Mouse (Mus musculus): ENCODE measurements around the gene Zmym1.
A peak's percentile ranks its signal among the peaks of the same experiment; 100 is the strongest.
"Not testable (repeated sequence)": the region's sequence is repeated elsewhere in the genome, so short reads cannot be mapped to it uniquely, and the experiment has no call there.

The Zmym1 gene

DNA sequence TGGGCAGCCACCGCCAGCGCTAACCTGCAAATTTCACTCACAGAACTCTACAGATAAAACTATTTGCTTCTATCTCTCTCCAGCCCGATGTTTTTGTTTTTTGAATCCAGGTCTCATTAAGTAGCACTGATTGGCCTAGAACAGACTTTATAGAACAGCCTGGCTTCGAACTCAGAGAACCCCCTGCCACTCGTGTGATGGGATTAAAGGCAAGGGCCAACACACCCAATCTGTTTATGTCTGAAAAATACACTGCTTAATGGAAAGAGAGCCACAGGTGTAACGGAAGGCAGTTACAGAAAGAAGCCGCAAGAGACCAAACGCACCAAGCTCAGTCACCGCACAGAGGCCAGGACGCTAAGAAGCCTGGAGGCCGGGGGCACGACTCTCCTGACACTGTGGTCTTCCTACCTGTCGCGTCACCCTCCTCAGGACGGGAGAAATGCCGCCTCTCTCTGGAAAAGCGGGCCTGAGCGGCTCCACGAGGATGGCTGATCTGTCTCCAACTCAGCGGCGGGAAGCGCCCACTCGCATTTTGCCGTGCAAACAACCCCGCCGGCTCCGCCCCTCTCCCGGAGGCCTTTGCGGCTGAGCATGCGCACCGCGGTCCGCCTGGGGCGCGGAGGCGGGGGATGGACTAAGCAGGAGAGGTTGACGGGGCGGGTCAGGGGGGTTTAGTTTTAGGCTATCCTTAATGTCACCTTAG lies at the start of gene Zmym1:
Zmym1 (minus strand) TSS at position 568 of the 706 bp plus-strand sequence.
- DNase-seq, result peak; percentile 95

DNA sequence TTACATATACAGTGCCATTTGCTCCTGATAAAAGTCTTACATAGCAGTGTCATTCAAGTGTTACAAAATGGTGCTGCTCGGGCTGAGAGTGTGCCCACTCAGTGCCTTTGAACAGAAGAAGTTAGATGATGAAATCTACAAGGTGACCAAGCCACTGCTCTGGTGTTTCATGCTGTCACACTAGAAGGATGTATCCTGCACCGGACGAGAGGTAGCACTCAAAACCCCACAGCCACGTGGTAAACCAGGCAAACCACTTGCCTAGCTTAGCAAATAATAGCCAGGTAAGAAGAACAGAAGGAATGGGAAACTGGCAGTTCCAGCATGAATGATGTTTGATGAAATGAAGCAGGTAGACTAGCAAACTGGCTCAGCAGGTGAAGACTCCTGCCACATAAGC lies 49.6 kb upstream of the Zmym1 start:
- DNase-seq, result no peak

DNA sequence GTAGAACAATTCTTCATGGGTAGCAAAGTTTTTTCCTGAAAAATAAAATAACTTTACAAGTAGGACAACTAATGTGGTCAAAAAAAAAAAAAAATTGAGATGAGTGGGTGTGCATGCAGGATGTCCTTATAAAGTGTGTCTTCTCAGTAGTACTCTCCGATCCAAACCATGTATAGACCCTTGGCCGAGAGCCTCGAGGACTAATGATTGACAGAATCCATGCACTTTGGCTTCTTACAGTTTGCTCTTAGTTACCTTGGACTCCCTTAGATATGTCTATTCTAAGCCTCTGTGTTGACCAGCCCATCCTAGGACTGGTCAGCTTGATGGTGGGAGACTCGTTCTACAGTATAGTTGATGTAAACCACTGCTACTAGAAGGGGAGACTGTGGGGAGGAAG lies 46.6 kb upstream of the Zmym1 start:
- DNase-seq, result no peak

DNA sequence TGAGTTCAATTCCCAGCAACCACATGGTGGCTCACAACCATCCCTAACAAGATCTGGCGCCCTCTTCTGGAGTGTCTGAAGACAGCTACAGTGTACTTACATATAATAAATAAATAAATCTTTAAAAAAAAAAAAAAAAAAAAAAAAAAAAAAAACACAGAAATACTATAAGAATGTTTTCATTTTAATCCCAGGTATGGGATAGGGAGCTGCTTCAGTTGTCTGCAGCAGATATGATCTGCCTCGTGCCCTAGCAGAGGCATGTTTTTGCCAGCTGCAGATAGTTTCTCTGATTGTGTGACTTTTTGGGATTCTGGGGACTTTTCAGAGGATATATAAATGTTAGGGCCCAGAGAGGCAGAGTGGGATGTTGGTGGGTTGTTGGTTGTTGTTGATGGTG lies 38.6 kb upstream of the Zmym1 start:
- DNase-seq, result not testable (repeated sequence)

DNA sequence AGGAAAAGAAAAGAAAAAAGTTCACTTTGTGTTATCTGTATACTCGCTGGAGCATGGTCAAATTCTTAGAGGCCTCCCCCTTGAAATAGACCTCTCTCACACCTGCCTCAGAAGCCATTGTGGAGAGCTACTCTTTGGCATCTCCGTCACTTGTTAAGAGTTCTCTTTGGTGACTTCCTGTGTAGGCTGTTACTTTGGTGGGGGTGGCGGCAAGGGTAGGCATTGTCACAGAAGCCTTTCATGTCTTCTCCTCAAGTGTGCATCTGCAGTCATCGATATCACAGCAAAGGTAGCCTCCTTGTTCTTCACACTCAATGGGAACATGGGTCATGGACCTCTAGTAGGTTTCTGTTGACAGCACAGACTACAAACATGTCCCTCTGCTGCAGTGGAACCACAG lies 34.1 kb upstream of the Zmym1 start:
- DNase-seq, result no peak

DNA sequence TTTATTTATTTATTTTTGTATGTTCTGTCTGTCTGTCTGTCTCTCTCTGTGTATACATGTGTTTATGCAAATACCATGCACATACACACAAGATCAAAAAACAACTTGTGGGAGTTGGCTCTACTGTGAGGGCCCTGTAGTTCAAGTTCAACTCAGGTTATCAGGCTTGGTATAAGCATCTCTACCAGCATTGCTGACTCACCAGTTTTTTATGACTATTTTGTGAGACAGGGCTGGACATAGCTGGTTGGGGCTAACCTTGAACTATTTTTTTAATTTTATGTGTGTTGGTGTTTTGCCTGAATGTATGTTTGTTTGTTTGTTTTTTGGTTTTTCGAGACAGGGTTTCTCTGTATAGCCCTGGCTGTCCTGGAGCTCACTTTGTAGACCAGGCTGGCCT lies 30.2 kb upstream of the Zmym1 start:
- DNase-seq, result no peak

DNA sequence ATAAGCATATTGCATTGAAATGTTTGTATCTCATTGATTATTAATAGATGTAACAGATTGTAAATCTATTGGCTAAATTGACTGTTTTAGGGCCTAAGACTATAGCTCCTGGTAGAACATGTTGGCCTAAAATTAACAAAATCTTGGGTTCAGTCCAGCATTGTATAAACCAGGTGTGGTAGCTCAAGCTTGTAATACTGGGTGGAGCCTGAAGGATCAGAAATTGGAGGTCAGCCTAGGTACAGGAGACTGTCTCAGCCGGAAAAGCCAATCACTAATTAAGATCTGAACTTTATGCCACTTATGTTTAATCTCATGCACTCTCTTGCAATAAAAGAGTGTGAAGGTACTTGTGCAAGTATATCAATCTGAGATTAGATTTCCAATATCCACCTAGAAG lies 24.8 kb upstream of the Zmym1 start:
- no peak for DNase-seq

DNA sequence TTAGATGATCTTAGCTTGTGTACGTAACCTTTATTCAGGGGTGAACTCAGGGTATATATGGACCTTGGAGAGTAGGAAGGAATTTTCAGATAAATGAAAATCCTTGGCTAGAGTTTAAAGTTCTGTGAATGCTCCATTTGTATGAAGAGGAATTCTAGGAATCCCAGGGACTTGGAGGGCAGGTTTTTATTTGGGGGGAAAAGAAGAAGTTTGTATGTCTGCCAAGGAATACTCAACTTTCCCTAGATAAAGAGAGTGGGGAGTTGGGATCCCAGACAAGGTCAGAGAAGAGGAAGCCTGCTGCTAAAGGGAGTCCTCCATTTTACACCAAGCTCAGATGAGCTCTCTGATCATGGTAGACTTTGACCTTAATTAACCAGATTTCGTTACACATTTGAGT lies 22.2 kb upstream of the Zmym1 start:
- DNase-seq, result no peak

DNA sequence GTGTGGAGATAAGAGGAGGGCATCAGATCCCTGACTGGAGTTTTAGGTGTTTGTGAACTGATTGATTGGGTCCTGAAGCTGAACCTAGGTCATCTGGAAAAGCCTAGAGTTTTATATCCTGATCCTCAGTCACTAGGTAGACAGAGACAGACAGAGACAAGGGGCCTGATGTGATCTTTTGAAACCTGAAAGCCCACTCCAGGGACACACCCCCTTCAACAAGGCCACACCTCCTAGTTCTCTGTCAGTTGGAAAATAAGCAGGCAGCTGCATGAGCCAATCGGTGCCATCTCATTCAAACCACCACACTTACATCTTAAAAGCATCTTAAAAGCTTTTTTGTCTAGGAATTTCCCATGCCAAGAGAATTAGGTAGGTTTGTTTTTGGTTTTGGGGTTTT lies 19.9 kb upstream of the Zmym1 start:
- no peak for DNase-seq

DNA sequence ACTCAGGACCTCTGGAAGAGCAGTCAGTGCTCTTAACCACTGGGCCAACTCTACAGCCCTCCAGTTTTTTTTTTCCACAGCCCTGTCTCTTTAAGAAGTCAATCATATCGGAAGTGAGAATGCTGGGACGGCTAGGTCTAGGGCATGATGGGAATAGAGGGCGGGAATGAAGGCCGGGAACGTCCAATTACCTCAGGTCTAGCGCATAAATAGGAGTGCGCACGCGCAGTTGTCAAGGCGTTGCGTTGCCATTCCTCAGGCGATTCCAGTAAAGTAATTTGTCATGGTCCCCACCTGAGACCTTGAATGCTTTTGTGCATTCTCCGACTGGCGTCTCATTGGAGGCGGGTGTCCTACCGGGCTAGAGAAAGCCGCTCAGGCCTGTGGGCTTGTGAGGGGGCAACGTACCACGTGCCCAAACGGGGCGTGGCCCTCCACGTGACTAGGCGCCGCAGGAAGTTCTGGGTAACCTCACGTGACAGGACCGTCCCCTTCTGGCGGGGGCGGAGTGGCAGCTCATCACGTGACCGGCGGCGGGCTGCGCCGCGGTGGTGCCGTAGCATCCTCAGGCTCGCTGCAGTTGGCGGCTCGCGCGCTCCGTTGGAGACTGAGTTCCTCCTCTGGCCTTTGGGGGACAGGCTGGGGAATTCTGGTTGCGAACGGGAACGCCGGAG lies 16.1 kb upstream of the Zmym1 start, which contains the start of gene Zmym6:
Zmym6 (plus strand) TSS at position 509 of the 674 bp plus-strand sequence.
- DNase-seq, result peak; percentile 97 to 98

DNA sequence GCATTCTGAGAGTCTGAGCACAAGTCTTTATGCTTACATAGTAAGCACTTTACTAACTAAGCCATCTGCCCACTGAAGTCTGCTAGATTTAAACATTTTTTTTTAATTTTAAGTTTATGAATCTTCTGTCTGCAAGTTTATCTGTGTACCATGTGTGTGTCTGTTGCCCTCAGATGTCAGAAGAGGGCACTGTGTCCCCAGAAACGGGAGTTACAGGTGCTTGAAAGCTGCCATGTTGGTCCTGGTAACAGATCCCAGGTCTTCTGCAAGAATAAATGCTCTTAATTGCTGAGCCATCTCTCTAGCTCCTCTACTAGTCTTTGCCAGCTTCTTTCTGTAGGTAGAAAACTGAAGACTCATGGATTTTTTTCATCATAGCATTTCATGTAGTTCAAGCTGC lies 14.0 kb upstream of the Zmym1 start:
- peak in 1 of 2 experiments; percentile 7 for DNase-seq

DNA sequence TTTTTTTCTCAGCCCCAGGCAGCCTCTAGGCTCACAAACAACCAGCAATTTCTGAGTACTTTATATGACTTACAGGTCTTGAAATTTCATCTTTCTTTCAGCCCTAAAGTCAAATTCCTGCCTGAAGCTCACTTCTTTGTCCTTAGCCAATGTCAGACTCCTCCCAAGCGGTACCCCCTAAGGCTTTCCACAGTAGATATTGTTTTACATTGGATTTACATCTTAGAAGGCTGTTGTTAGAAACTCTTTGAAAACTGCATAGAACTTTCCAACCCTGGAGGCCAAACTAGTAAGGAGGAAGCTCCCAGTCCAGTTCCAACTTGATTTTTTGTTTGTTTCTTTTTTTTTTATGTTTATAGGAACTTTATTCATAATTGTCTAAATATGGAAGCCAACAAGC lies 3.1 kb upstream of the Zmym1 start:
- DNase-seq, result no peak

DNA sequence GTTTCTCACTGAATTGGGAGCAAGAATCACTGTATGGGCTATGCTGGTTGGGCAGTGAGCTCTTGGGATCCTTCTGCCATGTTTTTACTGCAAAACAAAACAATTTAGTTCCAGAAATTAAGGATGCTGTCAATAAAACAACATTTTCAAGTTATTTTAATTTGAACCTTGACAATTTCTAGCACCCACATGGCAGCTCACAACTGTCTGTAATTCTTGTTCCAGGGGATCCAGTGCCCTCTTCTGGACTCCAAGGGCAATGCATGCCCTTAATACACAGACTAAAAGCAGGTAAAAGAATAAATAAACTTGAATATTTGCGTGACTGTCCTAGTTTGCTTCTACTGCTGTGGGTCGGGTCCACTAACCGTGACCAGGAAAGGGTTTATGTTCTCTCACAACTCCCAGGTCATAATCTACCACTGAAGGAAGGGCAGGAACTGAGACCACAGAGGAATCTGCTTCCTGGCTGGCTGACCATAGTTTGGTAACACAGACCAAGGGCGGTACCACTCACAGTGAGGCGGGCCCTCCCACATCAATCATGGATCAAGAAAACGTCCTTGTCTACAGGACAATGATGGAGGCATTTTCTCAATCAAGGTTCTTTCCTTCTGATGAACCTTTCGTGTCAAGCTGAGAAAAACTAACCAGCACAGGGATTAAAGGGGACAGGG lies 6.3 kb downstream of the Zmym1 start:
- DNase-seq, result peak in 1 of 2 experiments; percentile 18

DNA sequence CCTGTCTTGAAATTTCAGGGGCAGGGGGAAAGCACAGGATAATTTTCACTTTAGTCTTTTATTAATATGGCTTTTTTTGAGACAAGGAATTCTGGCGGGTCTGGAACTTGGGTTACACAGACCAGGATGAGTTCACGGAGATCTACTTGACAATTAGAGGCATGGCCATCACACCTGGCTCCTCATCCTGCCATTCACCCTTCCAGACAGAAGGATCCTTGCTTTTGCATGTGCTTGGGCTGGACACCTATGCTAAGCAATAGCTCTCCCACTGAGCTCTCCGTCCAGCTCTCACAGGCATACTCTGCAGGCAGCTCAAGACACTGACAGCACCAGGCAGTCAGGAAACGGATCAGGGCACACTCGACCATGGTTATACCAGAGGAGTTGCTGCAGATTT lies 7.9 kb downstream of the Zmym1 start:
- DNase-seq, result no peak

DNA sequence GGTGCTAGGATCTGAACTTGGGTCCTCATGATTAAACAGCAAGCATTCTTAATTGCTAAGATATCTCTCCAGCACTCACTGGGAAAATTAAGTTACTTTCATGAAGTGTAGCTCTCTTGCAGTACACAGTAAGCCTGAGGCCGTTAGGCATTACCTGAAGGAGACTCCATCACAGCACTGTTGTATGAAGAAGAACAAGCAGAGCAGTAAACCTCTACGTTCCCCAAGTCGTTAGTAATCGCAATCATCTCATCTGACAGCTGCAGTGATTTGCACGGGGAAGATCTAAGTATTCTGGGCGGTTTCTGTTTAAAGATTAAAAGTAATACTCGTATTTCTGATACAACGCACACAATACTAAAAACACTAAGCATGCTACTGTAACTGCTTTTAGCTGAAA lies 9.8 kb downstream of the Zmym1 start:
- no peak for DNase-seq

DNA sequence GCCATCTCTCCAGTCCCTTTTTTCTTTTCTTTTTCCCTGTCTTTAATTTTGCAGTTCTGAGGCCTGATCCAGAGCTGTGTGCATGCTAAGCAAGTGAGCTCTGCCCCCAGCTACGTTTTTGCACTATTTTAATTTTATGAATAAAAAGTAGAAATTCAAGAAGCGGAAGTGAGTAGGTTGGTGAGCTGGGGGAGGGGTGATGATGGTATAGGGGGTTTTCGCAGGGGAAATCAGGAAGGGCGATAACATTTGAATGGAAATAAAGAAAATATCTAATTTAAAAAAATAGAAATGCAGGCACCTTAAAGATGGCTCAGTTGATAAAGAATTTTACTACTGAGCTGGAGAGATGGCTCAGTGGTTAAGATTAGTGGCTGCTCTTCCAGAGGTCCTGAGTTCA lies 17.4 kb downstream of the Zmym1 start:
- DNase-seq, result peak in 1 of 2 experiments; percentile 24

DNA sequence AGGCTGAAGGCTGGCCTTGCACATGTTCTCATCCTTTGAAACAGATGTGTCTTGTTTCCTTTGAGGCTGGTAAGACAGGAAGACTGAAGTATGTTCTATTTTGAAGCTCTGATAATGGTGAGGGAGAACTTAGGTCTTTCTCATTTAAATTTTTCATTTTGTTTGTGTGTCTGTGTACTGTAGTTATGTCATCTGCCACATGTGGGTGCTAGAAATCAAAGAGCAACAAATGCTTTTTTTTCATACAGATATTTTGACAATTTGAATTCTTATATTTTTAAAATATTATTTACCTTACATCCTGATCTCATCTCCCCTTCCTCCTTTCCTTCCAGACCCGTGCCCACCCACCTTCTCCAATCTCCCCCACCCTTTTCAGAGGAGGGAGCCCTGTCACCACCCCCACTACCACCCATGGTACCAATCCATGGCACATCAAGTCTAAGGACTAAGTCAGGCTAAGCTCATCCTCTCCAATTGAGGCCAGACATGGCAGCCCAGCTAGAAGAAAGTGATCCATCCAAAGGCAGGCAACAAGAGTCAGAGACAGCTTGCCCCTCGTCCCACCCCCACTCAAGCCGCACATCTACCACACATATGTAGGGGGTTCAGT lies 21.0 kb downstream of the Zmym1 start:
- DNase-seq, result no peak

DNA sequence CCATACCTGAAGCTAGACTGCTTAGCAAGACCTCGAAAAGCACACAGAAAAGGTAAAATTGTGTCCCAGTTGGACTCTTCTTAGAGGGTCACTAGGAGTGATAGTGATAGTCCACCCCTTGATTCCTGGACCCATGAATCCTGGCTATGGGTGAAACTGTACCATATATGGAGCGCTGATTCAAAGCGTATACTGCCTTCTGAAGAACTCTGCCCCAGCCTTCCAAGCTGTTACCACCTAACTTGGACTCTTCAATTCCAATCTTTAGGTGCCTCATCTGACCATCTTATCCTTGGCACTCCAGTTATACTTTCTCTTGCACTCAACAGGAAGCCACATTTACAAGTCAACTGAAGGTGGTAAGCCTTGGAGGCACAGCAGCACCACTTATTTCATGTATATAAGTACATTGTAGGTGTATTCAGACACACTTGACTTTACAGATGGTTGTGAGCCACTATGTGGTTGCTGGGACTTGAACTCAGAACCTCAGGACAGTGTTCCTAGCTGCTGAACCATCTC lies 22.1 kb downstream of the Zmym1 start:
- no peak for DNase-seq

DNA sequence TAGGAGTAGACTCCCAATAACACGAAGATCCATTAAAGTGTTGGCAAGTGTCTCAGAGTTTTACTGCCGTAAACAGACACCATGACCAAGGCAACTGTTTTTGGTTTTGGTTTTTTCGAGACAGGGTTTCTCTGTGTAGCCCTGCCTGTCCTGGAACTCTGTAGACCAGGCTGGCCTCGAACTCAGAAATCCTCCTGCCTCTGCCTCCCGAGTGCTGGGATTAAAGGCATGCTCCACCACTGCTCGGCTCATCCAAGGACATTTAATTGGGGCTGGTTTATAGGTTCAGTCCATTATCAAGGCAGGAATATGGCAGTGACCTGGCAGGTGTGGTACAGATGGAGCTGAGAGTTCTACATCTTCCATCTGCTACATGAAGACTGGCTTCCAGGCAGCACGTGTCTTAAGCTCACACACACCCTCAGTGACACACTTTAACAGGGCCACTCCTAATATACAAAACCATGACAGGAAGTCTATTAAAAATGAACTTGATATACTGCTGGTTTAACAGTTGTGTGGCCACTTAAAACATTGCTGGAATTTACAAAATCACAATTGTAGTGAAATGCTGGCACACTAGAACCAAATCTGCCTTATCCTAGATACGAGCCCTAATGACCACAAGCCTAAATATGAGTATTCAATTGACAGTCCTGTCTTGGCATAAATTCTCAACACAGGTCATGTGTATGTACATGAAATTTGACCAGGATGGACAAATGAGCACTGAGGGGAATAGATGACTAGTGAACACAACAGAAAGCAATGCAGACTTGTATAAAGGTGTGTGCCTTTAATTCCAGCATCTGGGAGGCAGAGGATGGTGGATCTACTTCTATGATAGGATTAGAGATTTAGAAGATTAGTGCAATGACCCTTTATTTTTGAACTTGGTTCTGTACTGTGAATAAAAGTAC lies 22.8 kb downstream of the Zmym1 start:
- no peak for DNase-seq

DNA sequence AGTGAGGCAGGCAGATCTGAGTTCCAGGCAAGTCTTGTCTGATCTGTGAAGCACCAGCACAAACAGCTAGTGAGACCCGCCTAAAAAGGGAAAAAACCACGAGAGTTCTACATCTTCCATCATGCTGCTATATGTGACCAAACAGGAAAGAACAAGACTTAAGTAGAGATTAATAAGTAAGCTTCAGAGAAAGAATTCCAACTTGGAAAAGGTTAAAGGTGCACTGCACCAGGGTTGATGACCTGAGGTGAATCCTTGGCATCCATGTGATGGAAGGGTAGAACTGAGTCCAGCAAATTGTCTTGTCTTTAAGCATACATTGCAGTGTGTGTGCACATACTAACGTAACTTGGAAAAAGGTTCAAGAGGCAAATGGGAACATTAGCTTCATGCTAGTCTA lies 23.8 kb downstream of the Zmym1 start:
- no peak for DNase-seq

DNA sequence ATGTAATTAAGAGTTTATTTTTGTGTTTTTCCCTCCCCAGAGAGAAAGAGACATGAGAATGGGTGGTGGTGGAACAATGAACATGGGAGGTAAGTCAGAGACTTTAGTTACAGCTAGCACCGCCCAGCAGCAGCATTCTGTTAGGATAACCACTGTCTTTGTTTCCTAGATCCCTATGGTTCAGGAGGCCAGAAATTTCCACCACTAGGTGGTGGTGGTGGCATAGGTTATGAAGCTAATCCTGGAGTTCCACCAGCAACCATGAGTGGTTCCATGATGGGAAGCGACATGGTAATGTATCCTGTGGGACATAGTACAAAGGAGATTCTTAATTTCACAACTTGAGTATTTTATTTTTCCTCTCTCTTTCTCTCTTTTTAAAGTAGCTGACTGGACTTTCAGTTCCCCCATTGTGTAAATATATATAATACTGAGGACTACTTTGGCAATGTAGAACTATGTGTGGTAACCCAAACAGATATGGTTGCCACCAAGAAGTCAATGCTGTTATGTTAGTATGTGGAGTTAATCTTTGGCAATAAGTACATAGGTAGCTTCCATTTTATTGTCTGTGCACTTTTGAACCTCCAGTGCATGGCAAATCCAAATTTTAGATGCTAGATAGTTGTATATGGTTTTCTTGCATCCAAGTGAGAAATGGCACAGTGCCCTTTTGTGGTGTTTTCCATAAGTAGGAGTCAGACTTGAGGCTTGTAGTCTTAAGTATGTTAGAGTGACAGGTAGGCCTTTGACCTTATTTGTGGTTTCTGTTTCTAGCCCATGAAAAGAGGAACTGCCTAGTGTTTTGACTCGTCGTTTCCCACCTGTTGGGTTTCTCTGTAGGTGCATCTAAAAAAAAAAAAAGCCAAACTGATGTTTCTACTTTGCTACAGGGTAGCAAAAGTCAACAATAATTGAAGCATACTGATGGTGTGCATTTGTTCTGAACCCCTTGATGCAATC lies 33.4 kb downstream of the Zmym1 start:
- peak; percentile 46 to 47 for DNase-seq
